Mouse (Mus musculus) cortical plate, adult 2 months (tissue): ENCODE data around the gene Mettl16.

Source experiments
- CTCF ChIP-seq: fragments of 200-500 bp; IDR thresholded peaks from 2 replicates; pipeline ENCODE4 v1.5.1; 2011; ENCODE audit warnings: mild to moderate bottlenecking, control low read depth, low read length; ENCODE audit not compliant: insufficient read depth; ENCODE audit errors: extremely low read depth
- POLR2A ChIP-seq: fragments of 200-500 bp; IDR thresholded peaks from 2 replicates; pipeline ENCODE4 v1.6.1; 2011; ENCODE audit warnings: mild to moderate bottlenecking, low read length, control low read depth; ENCODE audit not compliant: insufficient read depth; ENCODE audit errors: extremely low read depth

GRCm38 (mm10) chr11:74826151-74826550 lies 55.5 kb downstream of the Mettl16 start:
- TF ChIP-seq POLR2A (no peak), CTCF (no peak)
